Mouse (Mus musculus): ENCODE results near the gene Ppp1r37. TPM values are rescaled to one million over a fixed set of nuclear protein-coding genes. Genes with fewer than 3 reads are reported as not detected.

Gene Ppp1r37
- total and polyA plus RNA-seq, 2 experiments from 2014 or later: 27.2 to 87.8 TPM

DNA sequence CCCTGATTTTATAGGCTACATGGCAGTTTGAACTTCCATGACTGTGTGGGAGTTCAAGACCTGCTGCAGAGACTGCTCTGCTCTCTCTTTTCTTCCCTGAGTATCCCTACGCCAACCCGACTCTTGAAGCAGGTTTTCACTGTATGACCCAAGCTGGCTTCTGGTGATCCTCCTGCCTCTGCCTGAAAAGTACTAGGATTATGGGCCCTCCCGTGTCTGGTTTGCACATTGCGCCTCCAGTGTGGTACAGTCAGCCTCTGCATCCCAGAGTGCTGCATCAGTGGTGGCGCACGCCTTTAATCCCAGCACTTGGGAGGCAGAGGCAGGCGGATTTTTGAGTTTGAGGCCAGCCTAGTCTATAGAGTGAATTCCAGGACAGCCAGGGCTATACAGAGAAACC is 53.1 kb downstream of the Ppp1r37 start:
- no peak for TF ChIP-seq CTCF (IDR thresholded peaks at IDR 0.05; ENCODE audit: low read depth)
- Histone ChIP-seq H3K27ac (ENCODE audit: low read depth, low read length) (no peak overlapping the region), H3K36me3 (ENCODE audit: insufficient read depth) (no peaks in the 10 kb centered on the region), H3K9ac (peak overlapping the region; percentile 75; the same call in 1 of the 2 replicates), H3K9me3 (ENCODE audit: low read length) (no peaks in the 10 kb centered on the region), H3K4me2 (ENCODE audit: low read depth) (peak overlapping the region; percentile 82), H3K4me3 (ENCODE audit: low read depth, low read length) (no peak overlapping the region), H3K4me1 (ENCODE audit: insufficient read depth) (peaks cover 11% of the 10 kb centered on the region; the same call in 1 of the 2 replicates), H3K27me3 (ENCODE audit: insufficient read depth, low read length) (no peaks in the 10 kb centered on the region)
- ATAC-seq (no peak), DNase-seq (no peak)
- WGBS: 96% methylated on average over 7 of the region's 7 CpGs

GRCm38 (mm10) chr7:19508924-19509568 is 53.8 kb downstream of the Ppp1r37 start:
- ATAC-seq: peak; percentile 23
- H3K9me3 ChIP-seq (ENCODE audit: low read length): no peaks in the 10 kb centered on the region
- WGBS: 8% methylated on average over 15 of the region's 15 CpGs

DNA sequence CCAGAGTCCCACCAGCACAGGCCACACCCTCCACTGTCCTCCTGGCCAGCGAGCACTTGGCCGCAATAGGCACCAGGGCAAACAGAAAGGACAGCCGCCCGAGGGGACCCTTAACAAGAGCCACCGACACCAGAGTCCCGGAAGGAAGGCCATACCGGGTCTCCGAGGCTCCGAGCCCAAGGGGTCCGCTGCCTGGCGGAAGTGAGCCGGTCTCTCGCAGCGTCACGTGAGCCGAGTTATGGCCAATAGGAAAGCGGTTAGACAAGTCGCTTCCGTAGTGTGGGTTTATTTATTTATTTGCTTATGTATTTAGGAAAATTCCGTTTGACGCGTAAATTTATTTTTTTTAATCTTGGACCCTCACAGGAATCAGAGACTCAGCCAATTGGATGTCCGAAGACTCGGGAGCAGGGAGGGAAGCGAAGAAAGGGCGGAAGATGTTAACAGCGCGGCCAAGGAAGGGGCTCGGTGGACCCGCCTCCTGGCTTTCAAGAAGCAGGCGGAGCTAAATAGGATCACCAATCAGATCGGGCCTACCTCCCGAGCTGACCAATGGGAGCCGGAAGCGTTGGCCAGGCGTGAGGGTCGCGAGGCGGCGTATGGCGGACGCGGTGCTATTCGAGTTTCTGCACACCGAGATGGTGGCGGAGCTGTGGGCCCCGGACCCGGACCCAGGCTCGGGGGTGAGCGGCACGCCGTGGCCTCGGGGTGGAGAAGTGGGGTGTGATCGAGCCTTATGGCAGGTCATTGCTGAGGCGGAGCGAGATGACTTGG is 54.5 kb downstream of the Ppp1r37 start, which contains the start of the genes Bloc1s3 and Trappc6a:
Bloc1s3 (minus strand) TSS at position 218 of the 774 bp plus-strand sequence.
Trappc6a (plus strand) TSS at position 246 of the 774 bp plus-strand sequence.
- Histone ChIP-seq H3K9me3 (ENCODE audit: low read length) (no peaks in the 10 kb centered on the region), H3K36me3 (ENCODE audit: insufficient read depth) (no peaks in the 10 kb centered on the region), H3K9ac (peak within 1 kb of the TSS; percentile 75), H3K4me2 (ENCODE audit: low read depth) (peak within 1 kb of the TSS; percentile 82), H3K4me1 (ENCODE audit: insufficient read depth) (peaks cover 11% of the 10 kb centered on the region; the same call in 1 of the 2 replicates), H3K4me3 (ENCODE audit: low read depth, low read length) (peak within 1 kb of the TSS; percentile 62), H3K27me3 (ENCODE audit: insufficient read depth, low read length) (no peaks in the 10 kb centered on the region), H3K27ac (ENCODE audit: low read depth, low read length) (peak within 1 kb of the TSS; percentile 85)
- peak; percentile 97 for DNase-seq
- TF ChIP-seq CTCF (IDR thresholded peaks at IDR 0.05; ENCODE audit: low read depth): no peak
- WGBS: 2% methylated on average over 56 of the region's 56 CpGs
- peak; percentile 97 for ATAC-seq

More at GRCm38 (mm10) chr7:19508924-19509568, 53.8 kb downstream of the Ppp1r37 start:
- TF ChIP-seq CTCF (IDR thresholded peaks at IDR 0.05; ENCODE audit: low read depth): no peak
- H3K4me3 ChIP-seq (ENCODE audit: low read depth, low read length): peak overlapping the region; percentile 62
- H3K9ac ChIP-seq: peak overlapping the region; percentile 75
- H3K27me3 ChIP-seq (ENCODE audit: insufficient read depth, low read length): no peaks in the 10 kb centered on the region
- peak overlapping the region; percentile 85 for H3K27ac ChIP-seq (ENCODE audit: low read depth, low read length)
- DNase-seq: no peak
- H3K36me3 ChIP-seq (ENCODE audit: insufficient read depth): no peaks in the 10 kb centered on the region
- H3K4me1 ChIP-seq (ENCODE audit: insufficient read depth): peaks cover 11% of the 10 kb centered on the region; the same call in 1 of the 2 replicates
- H3K4me2 ChIP-seq (ENCODE audit: low read depth): peak overlapping the region; percentile 82

DNA sequence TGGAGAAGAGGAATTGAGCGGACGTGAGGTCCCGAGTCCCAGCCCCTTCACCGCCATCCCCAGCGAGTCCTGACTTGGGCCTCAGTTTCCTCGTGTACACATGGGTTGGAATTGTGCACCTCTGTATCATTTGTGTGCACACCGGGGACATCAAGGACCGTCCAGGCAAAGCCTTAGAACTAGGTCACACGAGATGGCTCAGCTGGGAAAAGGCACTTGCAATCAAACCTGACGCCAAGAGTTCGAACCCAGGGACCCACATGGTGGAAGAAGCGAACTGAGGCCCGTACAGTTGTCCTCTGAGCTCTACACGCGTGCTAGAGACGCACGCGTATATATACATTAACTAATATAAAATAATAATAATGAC is 55.3 kb downstream of the Ppp1r37 start:
- Histone ChIP-seq H3K4me1 (ENCODE audit: insufficient read depth) (peaks cover 11% of the 10 kb centered on the region; the same call in 1 of the 2 replicates), H3K27me3 (ENCODE audit: insufficient read depth, low read length) (no peaks in the 10 kb centered on the region), H3K27ac (ENCODE audit: low read depth, low read length) (no peak overlapping the region), H3K4me2 (ENCODE audit: low read depth) (peak overlapping the region; percentile 82), H3K4me3 (ENCODE audit: low read depth, low read length) (peak overlapping the region; percentile 62), H3K9ac (peak overlapping the region; percentile 75), H3K36me3 (ENCODE audit: insufficient read depth) (no peaks in the 10 kb centered on the region), H3K9me3 (ENCODE audit: low read length) (no peaks in the 10 kb centered on the region)
- TF ChIP-seq CTCF (IDR thresholded peaks at IDR 0.05; ENCODE audit: low read depth): no peak
- WGBS: 4% methylated on average over 18 of the region's 18 CpGs
- ATAC-seq (no peak), DNase-seq (peak; percentile 26)

DNA sequence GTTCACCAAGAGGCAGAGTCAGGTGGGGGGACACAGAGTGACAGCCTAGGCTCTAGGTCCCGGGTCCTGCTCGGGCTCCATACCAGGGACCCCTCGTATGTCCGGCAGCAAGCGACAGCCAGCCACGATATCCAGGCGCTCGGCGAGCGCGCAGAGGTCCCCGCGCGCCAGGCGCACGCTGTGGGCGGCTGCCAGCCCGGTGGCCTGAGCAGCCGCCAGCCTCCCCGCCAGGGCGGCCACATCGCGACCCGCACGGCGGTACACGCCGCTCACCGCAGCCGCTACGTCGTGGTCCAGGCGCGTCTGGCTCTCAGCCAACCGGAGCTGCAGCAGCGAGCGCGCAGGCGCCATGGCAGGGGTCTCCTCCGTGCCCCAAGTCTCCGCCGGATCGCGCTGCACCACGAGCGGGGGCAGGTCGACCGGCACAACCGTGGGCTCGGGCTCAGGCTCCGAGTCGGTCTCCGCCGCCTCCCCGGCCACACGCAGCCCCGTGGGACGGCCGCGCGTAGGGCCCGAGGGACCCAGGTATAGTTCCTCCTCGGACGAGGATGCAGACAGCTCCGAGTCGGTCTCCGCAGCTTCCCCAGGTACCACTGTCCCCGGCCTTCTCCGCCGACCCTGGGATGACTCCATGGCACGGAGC is 55.8 kb downstream of the Ppp1r37 start:
- Histone ChIP-seq H3K4me2 (ENCODE audit: low read depth) (peak overlapping the region; percentile 82), H3K27me3 (ENCODE audit: insufficient read depth, low read length) (no peaks in the 10 kb centered on the region), H3K4me3 (ENCODE audit: low read depth, low read length) (peak overlapping the region; percentile 62), H3K36me3 (ENCODE audit: insufficient read depth) (no peaks in the 10 kb centered on the region), H3K4me1 (ENCODE audit: insufficient read depth) (peaks cover 11% of the 10 kb centered on the region; the same call in 1 of the 2 replicates), H3K9ac (peak overlapping the region; percentile 75), H3K9me3 (ENCODE audit: low read length) (no peaks in the 10 kb centered on the region), H3K27ac (ENCODE audit: low read depth, low read length) (peak overlapping the region; percentile 29; the same call in 1 of the 2 replicates)
- no peak for TF ChIP-seq CTCF (IDR thresholded peaks at IDR 0.05; ENCODE audit: low read depth)
- no peak for ATAC-seq
- peak; percentile 83 for DNase-seq
- under 1% methylated on average over 69 of the region's 71 CpGs for WGBS

- 31% methylated on average over 6 of the region's 6 CpGs for WGBS
- no peaks in the 10 kb centered on the region for H3K9me3 ChIP-seq (ENCODE audit: low read length)
- DNase-seq (no peak), ATAC-seq (no peak)
- H3K9ac ChIP-seq: peak overlapping the region; percentile 75; the same call in 1 of the 2 replicates
- H3K4me1 ChIP-seq (ENCODE audit: insufficient read depth): peaks cover 11% of the 10 kb centered on the region; the same call in 1 of the 2 replicates
- H3K36me3 ChIP-seq (ENCODE audit: insufficient read depth): no peaks in the 10 kb centered on the region
- TF ChIP-seq CTCF (IDR thresholded peaks at IDR 0.05; ENCODE audit: low read depth): peak; percentile 39
- peak overlapping the region; percentile 62 for H3K4me3 ChIP-seq (ENCODE audit: low read depth, low read length)
- peak overlapping the region; percentile 82 for H3K4me2 ChIP-seq (ENCODE audit: low read depth)
- no peaks in the 10 kb centered on the region for H3K27me3 ChIP-seq (ENCODE audit: insufficient read depth, low read length)
- H3K27ac ChIP-seq (ENCODE audit: low read depth, low read length): no peak overlapping the region
Observed at GRCm38 (mm10) chr7:19506326-19506725, 56.5 kb downstream of the Ppp1r37 start.

Measured in forebrain, postnatal 0 days (tissue).